Mouse (Mus musculus) spleen, adult 12 weeks (tissue): ENCODE data around the gene Htatip2.

Source experiments
- DNase-seq: peaks from one replicate; pipeline ENCODE4 v3.0.0; 2022; ENCODE audit warnings: low spot score

The Htatip2 gene

DNA sequence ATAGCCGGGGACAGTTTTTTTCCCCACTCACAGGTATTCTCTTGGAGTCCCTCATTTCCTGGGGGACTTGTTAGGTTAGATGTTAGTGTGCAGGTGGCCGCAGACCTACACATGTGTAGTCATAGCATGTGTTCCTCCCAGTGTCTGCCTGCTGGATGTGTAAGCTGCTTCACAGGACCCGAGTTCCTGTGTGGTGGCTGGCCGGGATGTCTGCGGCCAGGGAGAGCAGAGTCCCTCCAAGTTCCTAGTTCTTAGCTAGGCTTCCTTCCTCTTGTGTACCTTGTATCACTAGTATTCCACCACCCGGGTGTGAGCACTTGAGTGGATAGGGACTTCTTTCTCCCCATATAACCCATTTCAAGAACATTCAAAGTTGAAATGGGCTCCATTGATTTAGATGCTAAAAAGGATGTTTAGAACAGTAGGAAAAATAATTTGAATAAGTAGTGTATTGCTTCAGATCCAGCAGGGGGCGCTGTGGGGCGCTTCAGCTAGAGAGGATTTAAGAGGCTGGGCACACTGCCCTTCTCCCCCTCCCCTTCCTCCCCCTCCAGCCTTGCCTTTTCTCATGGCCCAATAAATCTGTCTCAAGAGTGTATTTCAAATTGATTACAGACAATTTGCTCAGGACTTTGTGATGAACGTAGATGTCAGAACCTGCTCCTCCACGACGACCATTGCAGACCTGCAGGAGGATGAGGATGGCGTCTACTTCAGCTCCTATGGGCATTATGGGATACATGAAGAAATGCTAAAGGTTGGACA lies 27.9 kb downstream of the Htatip2 start:
- no peak for DNase-seq

DNA sequence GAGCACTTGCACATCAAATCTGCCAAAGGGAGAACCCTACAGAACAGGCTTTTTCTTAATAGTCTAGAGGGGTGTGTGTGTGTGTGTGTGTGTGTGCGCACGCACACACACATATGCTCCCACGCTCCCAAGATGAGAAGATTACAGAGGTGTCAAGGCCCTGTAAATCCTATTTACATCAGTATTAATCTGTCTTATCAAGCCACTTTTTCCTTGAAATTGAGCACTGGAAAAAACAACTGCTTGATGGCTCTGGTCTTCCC lies 28.4 kb downstream of the Htatip2 start:
- no peak for DNase-seq

DNA sequence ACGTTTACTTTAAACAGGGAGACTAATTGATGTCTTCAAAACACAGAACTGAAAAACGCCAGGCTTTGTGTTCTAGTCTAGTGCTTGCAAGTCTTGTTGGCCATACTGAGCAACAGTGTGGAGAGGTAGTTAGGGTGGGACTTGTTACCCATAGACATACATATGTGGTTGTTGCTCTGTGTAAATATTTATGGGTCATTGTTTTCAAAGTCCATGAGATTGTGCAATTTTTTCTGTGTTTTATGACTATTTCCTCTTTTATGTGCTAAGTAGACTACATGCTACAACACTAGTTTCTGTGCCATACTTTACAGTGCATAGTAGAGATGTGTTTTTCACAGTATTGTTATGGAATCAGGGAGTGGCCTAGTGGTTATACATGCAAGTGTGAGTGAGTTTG lies 35.4 kb downstream of the Htatip2 start:
- DNase-seq, result no peak

DNA sequence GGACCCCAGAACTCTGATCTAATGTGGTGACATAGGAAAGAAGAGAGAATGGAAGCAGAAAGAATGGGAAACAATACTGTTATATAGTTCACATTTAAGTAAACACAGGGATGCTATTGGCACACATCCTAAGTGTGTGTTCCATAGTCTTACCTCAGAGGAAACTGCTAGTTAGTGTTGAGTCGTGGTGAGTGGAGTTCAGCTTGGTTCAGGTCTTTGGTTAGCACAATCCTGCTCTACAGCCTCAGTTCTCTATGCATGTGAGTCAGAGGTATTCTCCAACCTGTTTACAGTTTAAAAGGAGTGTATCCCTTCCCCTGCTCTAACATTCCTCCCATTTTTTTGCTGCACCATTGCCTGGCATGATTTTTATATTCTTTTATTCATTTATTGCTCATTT lies 38.3 kb downstream of the Htatip2 start:
- no peak for DNase-seq

DNA sequence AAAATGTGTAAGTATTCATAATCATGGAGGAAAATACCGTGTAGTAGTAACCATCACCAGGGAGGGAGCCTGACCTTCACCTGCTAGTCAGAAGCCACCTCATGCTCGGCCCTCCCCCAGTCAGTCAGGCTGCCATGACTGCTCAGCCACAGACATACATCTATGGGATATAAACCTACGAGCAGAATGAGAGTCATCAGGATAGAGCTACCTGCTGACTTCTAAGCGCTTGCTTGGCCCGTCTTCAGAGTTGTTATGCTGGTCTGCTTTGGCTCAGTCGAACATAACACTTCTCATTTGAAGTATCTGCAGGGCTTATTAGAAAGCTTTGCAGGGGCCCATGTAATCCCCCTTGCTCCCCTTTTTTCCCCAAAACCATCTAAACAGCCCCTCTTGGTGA lies 44.6 kb downstream of the Htatip2 start:
- no peak for DNase-seq

DNA sequence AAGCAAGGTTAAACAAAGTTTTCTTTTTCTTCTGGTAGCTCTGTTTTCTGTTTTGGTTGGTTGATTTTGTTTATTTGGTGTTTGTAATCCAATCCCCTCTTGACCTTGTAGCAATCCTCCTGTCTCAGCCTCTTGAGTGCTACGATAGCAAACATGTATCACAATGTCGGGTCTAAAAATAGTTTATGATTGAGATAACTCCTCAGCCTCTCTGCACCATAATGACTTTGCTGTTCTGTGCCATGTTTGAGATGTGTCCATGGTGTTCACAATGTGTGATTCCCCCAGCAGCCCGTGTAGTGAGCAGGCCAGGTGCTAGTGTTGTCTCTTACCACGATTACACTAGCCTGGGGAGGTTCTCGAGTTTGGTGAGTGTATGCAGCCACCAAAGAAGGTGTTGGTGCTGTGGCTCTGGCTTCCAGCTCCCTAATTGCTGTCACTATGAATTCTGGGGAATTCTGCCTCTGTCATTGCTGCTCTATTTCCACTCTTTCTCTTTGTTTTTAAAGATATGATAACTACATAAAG lies 45.8 kb downstream of the Htatip2 start:
- no peak for DNase-seq

DNA sequence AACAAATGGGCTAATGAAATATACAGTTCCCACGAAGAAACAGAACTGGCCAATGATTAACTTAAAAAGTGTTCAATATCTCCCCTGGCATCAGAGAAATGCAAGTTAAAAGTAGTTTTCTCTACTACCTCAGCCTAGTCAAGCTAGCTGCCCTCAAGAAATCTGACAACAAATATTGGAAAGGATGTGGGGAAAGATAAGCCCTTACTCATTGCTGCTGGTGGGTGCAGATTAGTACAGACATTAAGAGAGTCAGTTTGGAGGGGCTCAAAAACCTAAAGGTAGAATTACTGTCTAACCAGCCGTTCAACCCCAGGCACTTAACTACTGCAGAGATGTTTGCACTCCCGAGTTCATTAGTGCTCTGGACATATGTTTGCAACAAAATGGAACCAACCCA lies 46.7 kb downstream of the Htatip2 start:
- no peak for DNase-seq

DNA sequence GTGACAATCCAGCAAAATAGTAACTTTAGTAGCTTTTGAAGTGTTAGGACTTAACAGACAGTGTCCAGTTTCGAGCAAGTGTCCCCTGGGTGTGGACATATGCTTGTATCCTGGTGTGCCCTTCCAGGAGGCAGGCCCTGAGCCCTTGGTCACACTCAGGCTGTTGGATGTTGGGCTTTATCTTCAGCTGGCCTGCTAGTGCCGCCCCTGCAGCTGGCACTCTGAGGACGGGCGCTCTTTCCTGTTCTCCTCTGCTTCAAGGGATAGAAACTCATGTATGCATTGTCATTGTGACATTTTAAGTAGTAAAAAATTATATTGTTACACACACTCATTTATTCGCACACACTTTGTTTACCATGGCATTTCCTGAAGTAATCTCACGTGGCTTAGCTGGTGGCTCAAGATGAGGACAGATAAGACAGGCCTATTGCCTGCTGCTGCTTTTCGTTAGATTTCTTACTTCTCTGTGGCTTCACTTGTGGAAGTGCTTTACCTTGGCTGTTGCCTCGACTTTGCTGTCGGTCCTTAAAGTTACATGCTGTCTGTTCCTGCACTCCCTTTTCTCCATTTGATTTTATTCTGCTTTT lies 48.3 kb downstream of the Htatip2 start:
- no peak for DNase-seq

DNA sequence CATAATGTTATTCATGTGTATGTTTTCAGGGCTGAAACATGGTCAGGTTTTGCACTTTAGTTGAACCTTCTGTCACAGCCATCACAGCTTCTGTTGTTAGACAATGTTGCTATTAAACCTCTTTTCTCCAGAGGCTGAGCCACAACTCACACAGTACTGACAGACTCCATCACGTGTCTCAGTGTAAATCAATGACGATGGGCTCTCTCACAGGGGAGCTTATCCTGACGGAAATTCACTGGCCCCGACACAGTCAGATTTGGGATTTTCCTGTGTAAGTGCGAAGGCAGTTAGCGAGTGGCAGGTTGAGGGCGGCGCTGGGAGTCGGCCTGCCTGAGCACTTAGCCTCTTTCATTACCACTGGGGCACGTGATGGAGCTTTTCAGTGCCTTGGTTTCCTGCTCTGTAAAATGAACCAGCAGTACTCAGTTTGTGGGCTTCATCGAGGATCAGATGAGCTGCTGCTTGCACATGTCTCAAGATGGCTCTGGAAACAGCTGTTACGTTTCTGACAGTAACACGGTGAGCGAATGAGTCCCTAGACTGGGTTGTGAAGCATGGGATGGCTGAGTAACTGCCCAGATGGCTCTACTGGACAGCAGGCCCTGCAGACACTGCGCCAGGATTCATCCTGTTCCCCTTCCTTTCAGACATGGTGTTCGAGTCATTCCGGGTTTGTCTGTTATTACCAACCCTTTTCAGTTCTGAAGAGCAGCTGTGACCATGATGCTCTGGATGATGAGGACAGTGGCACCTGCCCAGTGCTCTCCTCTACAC lies 49.1 kb downstream of the Htatip2 start:
- no peak for DNase-seq

DNA sequence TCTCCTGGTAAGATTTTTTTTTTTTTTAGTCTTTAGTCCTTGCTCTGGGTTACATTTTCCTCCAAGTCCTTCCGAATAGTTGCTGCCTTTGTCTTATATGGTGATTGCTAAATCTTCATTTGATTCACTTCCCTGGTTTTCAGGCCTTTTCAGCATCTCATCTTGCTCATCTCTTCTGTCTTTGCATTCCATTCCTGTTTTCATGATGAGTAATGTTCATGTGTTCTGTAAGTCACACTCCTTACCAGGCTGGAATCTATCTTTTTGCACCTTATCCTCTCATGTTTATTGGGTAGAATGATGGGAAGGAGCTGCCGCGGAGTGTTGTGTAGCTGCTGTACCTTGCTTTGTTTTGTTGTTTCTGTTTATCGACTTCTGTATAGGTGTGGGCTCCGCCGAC lies 50.2 kb downstream of the Htatip2 start:
- no peak for DNase-seq

DNA sequence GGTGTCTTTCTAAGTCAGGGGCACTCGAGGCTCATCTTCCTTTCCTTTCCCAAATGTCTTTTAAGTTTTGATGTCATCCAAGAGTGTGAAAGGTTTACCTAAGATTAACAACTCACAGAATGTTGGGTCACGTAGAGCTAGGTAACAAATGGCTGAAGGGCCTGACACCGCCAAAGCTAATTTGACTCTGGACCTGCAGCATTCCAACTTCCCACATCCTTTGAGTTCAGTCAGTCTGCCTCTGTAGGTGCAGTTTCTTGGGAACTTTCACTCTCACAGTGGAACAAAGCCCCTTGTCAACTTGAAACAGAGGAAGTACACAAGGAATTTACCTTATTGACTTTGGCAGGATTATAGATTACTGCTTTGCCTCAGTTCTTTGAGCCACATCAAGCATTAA lies 50.6 kb downstream of the Htatip2 start:
- no peak for DNase-seq

DNA sequence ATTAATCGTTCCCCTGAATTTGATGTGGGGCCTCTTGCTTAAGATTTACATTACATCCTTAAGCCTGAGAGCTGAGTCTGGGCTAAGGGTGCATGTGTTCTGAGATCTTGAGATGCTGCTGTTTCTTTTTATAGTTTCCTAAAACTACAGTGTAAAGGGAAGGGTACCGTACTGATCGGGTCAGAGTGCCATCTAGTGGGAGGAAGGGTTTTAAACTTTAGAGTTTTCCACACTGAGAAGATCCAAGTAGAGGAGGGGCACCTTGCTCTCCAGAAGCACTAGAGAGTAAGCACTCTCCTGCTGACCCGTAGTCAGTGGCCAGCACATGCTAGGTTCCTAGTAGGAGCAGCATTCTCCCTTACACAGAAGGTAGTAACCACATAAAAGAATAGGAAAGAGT lies 52.4 kb downstream of the Htatip2 start:
- no peak for DNase-seq

DNA sequence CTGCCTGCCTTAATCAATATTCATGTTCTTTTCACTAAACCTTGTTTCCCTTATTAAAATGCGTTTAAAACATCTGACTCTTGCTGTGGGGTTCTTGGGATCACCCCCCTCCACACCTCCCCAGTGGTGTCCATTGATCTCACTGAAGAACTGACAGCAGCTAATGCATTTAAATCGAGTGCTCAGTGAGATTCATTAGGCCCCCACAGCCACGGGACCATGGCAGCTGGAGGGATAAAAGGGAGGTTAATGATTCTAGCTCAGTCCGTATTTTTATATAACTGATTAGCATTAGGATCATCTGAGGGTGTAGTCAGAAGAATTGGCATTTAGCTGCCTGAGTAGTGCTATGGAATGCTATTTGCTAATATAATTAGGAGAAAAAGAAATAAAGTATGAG lies 60.5 kb downstream of the Htatip2 start:
- no peak for DNase-seq

DNA sequence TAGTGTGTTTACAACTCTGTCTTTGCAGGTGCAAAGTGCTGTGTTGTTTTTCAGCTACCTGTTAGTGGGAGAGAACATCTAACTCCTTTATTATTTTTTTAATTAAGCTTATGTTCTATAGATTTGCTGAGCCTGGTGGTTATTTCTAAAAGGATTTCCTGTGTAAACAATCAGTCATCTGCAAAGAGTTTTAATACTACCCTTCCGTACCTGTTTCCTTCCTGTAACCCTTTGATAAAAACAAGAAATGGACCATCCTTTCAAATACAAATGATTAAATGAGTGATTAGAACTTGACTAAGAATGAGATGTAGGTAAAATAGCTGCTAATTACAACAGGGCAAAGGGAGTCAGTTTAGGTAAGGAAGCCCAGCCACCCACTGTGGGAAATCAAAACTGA lies 62.5 kb downstream of the Htatip2 start:
- DNase-seq, result no peak

DNA sequence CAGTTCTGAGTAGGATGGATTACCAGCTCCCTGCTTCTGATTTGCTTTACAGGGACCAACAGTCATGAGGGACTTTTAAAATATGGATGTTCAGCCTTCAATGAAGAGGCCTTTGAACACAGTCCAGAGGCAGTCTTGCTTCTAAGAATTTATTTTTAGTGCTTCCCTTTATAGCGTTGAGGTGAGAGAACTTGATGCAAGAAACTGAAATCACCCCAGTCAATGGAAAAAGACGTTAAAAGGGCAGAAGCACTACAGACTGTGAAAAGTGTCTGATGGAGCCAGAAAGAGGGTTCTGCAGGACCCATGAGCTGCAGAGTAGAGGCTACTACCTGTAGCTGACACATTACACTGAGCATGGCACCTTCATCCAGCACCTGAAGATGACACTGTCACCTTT lies 63.1 kb downstream of the Htatip2 start:
- no peak for DNase-seq
